Mouse (Mus musculus) E14TG2a.4 (cell line): ENCODE data around the gene Vmac.

ENCODE experiments used
- CTCF ChIP-seq: conservative IDR thresholded peaks from 2 replicates; pipeline ENCODE4 v1.5.1; 2014; ENCODE audit warnings: low read length
- NANOG ChIP-seq: IDR thresholded peaks from 2 replicates; pipeline ENCODE4 v1.6.1; 2014; ENCODE audit warnings: borderline replicate concordance, low read length, mixed read lengths
- POU5F1 ChIP-seq: IDR thresholded peaks from 2 replicates; pipeline ENCODE4 v1.6.1; 2014; ENCODE audit warnings: low read length, borderline replicate concordance

GRCm38 (mm10) chr17:56723419-56724161 lies 5.8 kb upstream of the Vmac start:
- TF ChIP-seq CTCF (no peak; the same call in 1 of the 2 replicates), POU5F1 (no peak), NANOG (no peak)
